Mouse (Mus musculus) stomach, embryonic 15.5 days (tissue): ENCODE measurements around the gene Hist3h2a. TPM values are rescaled to one million over a fixed set of nuclear protein-coding genes. Genes with fewer than 3 reads are reported as not detected.

Experiments
- ATAC-seq: fragments of 200-750 bp; cut with Nextera tagmentation; 2 replicates; pipeline ENCODE4 v1.8.0; 2017; ENCODE audit warnings: low read depth, moderate number of reproducible peaks, moderate TSS enrichment; ENCODE audit not compliant: insufficient read depth, low FRiP score
- H3K27ac ChIP-seq: fragments of 300-500 bp; sonication (generic); 2 replicates; pipeline ENCODE4 v1.5.1; 2015; ENCODE audit warnings: mild to moderate bottlenecking, inconsistent platforms
- H3K27me3 ChIP-seq: fragments of 300-500 bp; sonication (generic); replicated peaks from 2 replicates; pipeline ENCODE4 v1.6.1; 2015; ENCODE audit warnings: inconsistent platforms
- H3K36me3 ChIP-seq: fragments of 300-500 bp; sonication (generic); 2 replicates; pipeline ENCODE4 v1.6.1; 2015; ENCODE audit warnings: inconsistent platforms
- H3K4me1 ChIP-seq: fragments of 300-500 bp; sonication (generic); 2 replicates; pipeline ENCODE4 v1.6.1; 2015; ENCODE audit warnings: inconsistent platforms
- H3K4me2 ChIP-seq: fragments of 300-500 bp; sonication (generic); 2 replicates; pipeline ENCODE4 v1.6.1; 2015; ENCODE audit warnings: mild to moderate bottlenecking, inconsistent platforms
- H3K4me3 ChIP-seq: fragments of 300-500 bp; sonication (generic); replicated peaks from 2 replicates; pipeline ENCODE4 v1.5.1; 2015; ENCODE audit warnings: inconsistent platforms
- H3K9ac ChIP-seq: fragments of 300-500 bp; sonication (generic); 2 replicates; pipeline ENCODE4 v1.6.1; 2015; ENCODE audit warnings: inconsistent platforms
- H3K9me3 ChIP-seq: fragments of 300-500 bp; sonication (generic); 2 replicates; pipeline ENCODE4 v1.6.1; 2016; ENCODE audit warnings: inconsistent platforms
- WGBS: fragments of 180-500 bp; shearing (Covaris S2); methylation state at CpG from one replicate; pipeline ENCODE4 v1.1.7; 2015; 5-methylcytosine and 5-hydroxymethylcytosine counted together
- polyA plus RNA-seq: library from polyadenylated mRNA; unstranded; fragments of >200 nt; fragmentation: Nextera tagmentation; extraction: Ambion mirVana; gene quantifications from 2 replicates; pipeline ENCODE4 v1.2.1, GENCODE M21; 2015

The Hist3h2a gene
- polyA plus RNA-seq, 1 experiment from 2014 or later, result 29.6 TPM

- peaks cover 41% of the 10 kb centered on the region for H3K36me3 ChIP-seq
- no peak overlapping the region for H3K9ac ChIP-seq
- ATAC-seq, result no peak
- WGBS, result 83% methylated on average over 6 of the region's 6 CpGs
- H3K27ac ChIP-seq, result no peak overlapping the region
- peaks cover 27% of the 10 kb centered on the region for H3K4me1 ChIP-seq
- H3K27me3 ChIP-seq, result no peaks in the 10 kb centered on the region
- no peak overlapping the region for H3K4me2 ChIP-seq
- no peak overlapping the region for H3K4me3 ChIP-seq
- no peaks in the 10 kb centered on the region for H3K9me3 ChIP-seq
These were observed 29.3 kb downstream of the Hist3h2a start for GRCm38 (mm10) chr11:58983691-58984341.

DNA sequence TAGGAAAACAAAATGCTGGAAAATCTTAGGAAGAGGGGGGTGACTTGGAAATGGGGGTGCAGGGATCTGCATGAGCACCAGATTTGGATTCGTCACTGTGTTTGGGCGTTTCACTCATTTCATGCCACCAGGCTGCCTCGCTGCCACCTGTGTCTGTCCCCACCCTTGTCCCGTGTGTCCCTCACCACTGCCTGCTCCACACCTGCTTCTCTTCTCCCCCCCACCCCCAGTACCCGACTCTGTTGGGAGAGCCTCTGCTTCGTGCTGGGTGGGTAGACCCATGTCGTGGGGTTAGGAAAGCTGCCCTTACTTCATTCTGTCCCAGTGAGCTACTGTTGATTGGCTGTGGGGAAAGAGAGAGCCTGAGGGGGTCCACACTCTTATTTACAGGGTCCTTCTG lies 30.2 kb downstream of the Hist3h2a start:
- peaks cover 18% of the 10 kb centered on the region for H3K4me1 ChIP-seq
- H3K9ac ChIP-seq, result no peak overlapping the region
- H3K4me3 ChIP-seq, result no peak overlapping the region
- ATAC-seq, result no peak
- H3K27ac ChIP-seq, result no peak overlapping the region
- H3K4me2 ChIP-seq, result no peak overlapping the region
- WGBS, result 93% methylated on average over 7 of the region's 7 CpGs
- H3K9me3 ChIP-seq, result no peaks in the 10 kb centered on the region
- H3K27me3 ChIP-seq, result no peaks in the 10 kb centered on the region
- peaks cover 48% of the 10 kb centered on the region for H3K36me3 ChIP-seq

- Histone ChIP-seq H3K4me3 (no peak overlapping the region), H3K9ac (no peak overlapping the region), H3K27ac (no peak overlapping the region), H3K4me2 (no peak overlapping the region), H3K27me3 (no peaks in the 10 kb centered on the region), H3K36me3 (peaks cover 50% of the 10 kb centered on the region), H3K9me3 (no peaks in the 10 kb centered on the region), H3K4me1 (peaks cover 11% of the 10 kb centered on the region)
- no peak for ATAC-seq
- WGBS, result 83% methylated on average over 3 of the region's 3 CpGs
These were observed 30.9 kb downstream of the Hist3h2a start for GRCm38 (mm10) chr11:58985299-58985917.

DNA sequence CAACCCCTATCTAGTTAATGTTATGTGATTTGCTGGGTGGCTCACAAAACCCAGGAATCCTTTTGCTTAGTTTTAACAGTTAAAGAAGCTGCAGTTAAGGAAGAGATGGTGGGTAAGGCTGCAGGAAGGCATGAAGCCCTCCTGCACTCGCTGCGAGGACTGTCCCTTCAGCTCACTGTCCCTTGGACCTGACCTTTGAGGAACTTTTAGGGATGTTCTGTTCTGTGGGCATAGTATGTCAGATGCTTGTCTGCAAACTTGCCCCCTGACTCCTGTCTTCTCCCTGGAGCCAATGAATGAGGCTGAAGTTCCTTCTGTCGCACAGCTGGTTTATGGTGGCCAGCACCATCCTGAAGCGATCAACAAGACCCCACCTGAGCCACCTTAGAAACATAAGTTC lies 34.7 kb downstream of the Hist3h2a start:
- no peak for ATAC-seq
- 97% methylated on average over 4 of the region's 4 CpGs for WGBS
- H3K4me1 ChIP-seq, result peaks cover 1% of the 10 kb centered on the region; the same call in 1 of the 2 replicates
- 0 out of 2 replicates have a peak, but pooled peaks cover 5% of the 10 kb centered on the region for H3K27me3 ChIP-seq
- no peak overlapping the region for H3K4me2 ChIP-seq
- H3K9ac ChIP-seq, result no peak overlapping the region
- H3K4me3 ChIP-seq, result no peak overlapping the region
- peaks cover 36% of the 10 kb centered on the region for H3K36me3 ChIP-seq
- no peaks in the 10 kb centered on the region for H3K9me3 ChIP-seq
- no peak overlapping the region for H3K27ac ChIP-seq

- WGBS, result 89% methylated on average over 17 of the region's 17 CpGs
- Histone ChIP-seq H3K27ac (no peak overlapping the region), H3K9me3 (no peaks in the 10 kb centered on the region), H3K4me3 (no peak overlapping the region), H3K9ac (no peak overlapping the region), H3K36me3 (peaks cover 29% of the 10 kb centered on the region), H3K4me2 (no peak overlapping the region), H3K27me3 (peaks cover 8% of the 10 kb centered on the region; the same call in 1 of the 2 replicates), H3K4me1 (peaks cover 5% of the 10 kb centered on the region; the same call in 1 of the 2 replicates)
- ATAC-seq, result no peak; the same call in 1 of the 2 replicates
These were observed 35.7 kb downstream of the Hist3h2a start for GRCm38 (mm10) chr11:58990141-58990540.

DNA sequence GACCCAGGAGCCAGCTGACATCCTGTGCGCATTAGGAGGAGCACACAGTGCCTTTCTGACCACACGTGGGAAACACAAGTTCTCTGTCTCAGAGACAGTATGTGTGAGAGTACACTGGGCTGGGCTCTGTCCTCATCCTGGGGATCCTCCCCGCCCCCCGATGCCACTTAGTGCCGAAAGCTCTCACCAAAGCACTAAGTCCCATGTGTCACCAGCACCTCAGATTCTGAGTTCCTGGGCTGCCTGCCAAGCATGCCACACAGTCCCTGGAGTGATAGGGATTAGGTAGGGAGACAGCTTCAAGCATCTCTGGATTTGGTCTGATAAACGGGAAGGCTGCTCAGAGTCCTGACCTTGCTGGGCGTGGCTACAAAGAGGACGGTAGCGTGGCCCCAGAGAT lies 36.3 kb downstream of the Hist3h2a start:
- WGBS, result 77% methylated on average over 9 of the region's 9 CpGs
- Histone ChIP-seq H3K27ac (no peak overlapping the region), H3K36me3 (peaks cover 28% of the 10 kb centered on the region)

DNA sequence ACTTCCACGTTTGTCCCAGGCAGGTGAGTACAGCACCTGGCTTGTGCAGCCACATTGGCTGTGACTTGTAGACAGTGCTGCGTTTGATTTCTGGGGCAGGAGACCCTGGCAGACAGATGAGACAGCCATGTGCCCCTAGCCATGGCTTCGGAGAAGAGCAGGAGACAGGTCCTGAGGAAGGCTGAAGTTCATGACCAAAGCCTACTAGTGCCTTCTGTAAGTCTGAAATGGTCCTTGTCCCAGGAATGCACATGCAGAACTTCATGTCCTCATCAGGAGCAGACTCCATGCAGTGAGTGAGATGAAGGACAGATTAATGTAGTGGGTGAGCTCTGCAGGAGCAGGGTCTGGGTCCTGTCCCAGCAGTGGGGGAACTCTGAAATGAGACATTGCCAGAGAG lies 37.4 kb downstream of the Hist3h2a start:
- Histone ChIP-seq H3K4me3 (no peak overlapping the region), H3K4me2 (no peak overlapping the region), H3K27me3 (peaks cover 18% of the 10 kb centered on the region; the same call in 1 of the 2 replicates), H3K4me1 (peaks cover 9% of the 10 kb centered on the region; the same call in 1 of the 2 replicates), H3K9ac (no peak overlapping the region), H3K9me3 (no peaks in the 10 kb centered on the region), H3K36me3 (peaks cover 19% of the 10 kb centered on the region), H3K27ac (no peak overlapping the region)
- WGBS, result 70% methylated on average over 3 of the region's 3 CpGs
- no peak for ATAC-seq

More for the DNA sequence above, 36.3 kb downstream of the Hist3h2a start:
- H3K9ac ChIP-seq, result no peak overlapping the region
- no peak for ATAC-seq
- H3K4me1 ChIP-seq, result peaks cover 9% of the 10 kb centered on the region; the same call in 1 of the 2 replicates
- no peaks in the 10 kb centered on the region for H3K9me3 ChIP-seq
- H3K27me3 ChIP-seq, result peaks cover 14% of the 10 kb centered on the region; the same call in 1 of the 2 replicates
- no peak overlapping the region for H3K4me3 ChIP-seq
- H3K4me2 ChIP-seq, result no peak overlapping the region

- Histone ChIP-seq H3K4me3 (no peak overlapping the region), H3K27me3 (peaks cover 18% of the 10 kb centered on the region; the same call in 1 of the 2 replicates), H3K4me1 (peaks cover 9% of the 10 kb centered on the region; the same call in 1 of the 2 replicates), H3K4me2 (no peak overlapping the region), H3K36me3 (peaks cover 10% of the 10 kb centered on the region; the same call in 1 of the 2 replicates), H3K27ac (no peak overlapping the region), H3K9ac (no peak overlapping the region), H3K9me3 (no peaks in the 10 kb centered on the region)
- no peak for ATAC-seq
- WGBS, result 59% methylated on average over 6 of the region's 6 CpGs
These were observed 38.7 kb downstream of the Hist3h2a start for GRCm38 (mm10) chr11:58993091-58993670.

DNA sequence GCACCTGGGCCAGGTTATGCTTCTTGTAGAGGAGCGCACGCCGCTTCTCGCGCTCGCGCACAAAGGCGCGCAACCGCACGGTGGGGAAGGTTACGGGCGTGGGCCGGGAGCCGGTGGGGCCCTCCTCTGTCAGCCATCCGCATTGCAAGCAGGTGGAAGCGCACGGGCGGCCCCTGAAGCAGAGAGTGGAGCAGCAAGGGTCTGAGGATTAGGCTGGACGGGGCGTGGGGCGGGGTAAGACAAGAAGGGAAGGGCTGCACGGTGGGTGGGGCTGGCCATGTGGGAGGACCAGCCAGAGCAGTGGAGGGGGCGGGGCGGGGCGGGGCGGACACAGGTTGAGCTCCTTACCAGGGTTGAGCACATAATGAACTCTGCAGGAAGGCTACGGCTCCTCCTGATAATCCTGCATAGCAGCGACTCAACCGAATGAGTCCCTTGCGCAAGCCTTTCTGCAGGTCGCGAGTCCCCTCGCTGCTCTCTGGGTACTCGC lies 39.9 kb downstream of the Hist3h2a start:
- Histone ChIP-seq H3K4me2 (peak overlapping the region; percentile 75), H3K9me3 (no peaks in the 10 kb centered on the region), H3K27ac (no peak overlapping the region), H3K9ac (no peak overlapping the region; the same call in 1 of the 2 replicates), H3K36me3 (0 out of 2 replicates have a peak, but pooled peaks cover 3% of the 10 kb centered on the region), H3K27me3 (peaks cover 18% of the 10 kb centered on the region; the same call in 1 of the 2 replicates), H3K4me1 (peaks cover 9% of the 10 kb centered on the region; the same call in 1 of the 2 replicates), H3K4me3 (peak overlapping the region; percentile 36)
- WGBS, result 2% methylated on average over 35 of the region's 35 CpGs
- peak; percentile 82 for ATAC-seq

DNA sequence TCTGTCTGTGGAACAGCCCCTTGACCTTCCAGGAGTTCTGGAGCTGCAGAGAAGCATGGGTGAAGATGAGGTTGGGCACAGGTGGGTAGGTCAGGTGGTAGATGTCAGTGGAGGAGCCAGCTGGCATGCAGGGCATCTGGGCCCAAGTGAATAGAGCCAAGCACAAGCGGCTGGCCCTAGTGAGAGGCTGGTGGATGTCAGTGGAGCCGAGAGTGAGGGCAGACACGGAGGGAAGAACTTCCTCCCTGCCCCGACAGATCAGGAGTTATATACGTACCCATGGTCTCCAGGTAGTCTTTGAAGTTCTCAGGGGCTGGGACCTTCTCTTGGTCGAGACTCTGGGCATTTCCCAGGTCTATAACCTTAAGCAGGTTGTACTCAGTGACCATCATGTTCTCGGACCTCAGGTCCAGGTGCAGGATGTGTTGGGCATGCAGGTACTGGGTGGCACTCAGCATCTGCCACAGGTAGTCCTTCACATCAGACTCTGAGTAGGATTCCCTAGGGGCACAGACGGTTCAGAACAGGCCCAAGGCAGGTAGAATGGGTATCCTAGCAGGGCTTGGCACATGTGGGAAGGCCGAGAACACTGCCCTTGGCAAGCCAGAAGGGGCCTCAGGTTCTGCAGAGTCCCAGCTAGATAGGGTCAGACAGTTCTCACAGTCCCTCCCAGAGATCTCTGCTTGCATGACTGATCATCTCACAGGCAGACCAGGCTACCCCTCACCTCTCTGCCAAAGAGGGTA lies 40.7 kb downstream of the Hist3h2a start:
- ATAC-seq, result no peak
- Histone ChIP-seq H3K36me3 (no peaks in the 10 kb centered on the region), H3K9me3 (no peaks in the 10 kb centered on the region), H3K27me3 (peaks cover 18% of the 10 kb centered on the region; the same call in 1 of the 2 replicates), H3K27ac (no peak overlapping the region), H3K4me3 (no peak overlapping the region), H3K4me1 (peaks cover 9% of the 10 kb centered on the region; the same call in 1 of the 2 replicates), H3K4me2 (peak overlapping the region; percentile 75; the same call in 1 of the 2 replicates), H3K9ac (no peak overlapping the region)
- WGBS, result 79% methylated on average over 9 of the region's 9 CpGs

DNA sequence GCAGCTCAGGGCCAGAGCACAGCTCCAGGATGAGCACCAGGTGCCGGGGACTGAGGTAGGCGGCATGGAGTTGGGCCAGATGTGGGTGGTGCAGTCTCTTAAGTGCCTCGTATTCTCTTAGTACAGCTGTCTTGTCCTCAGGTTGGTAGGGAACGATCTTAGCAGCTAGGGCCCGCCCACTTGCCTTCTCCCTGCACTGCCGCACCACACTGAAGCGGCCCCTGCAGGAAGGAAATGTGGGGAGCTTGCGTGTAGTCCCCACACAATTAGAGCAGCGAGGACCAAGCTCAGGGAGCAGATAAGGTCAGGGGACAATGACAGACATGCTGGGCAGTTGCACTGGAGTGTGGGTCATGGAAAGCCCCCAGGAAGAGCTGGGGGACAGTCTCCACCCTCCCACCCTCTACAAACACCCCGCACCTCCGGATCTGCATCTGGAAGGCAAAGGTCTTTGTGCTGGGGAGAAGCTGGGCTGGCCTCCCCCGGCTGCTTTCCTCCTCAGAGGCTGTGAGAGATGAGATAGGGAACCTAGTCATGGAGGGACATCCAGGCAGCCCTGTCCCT lies 41.4 kb downstream of the Hist3h2a start:
- Histone ChIP-seq H3K36me3 (no peaks in the 10 kb centered on the region), H3K4me3 (no peak overlapping the region), H3K4me1 (peaks cover 9% of the 10 kb centered on the region; the same call in 1 of the 2 replicates), H3K27me3 (peaks cover 18% of the 10 kb centered on the region; the same call in 1 of the 2 replicates), H3K27ac (no peak overlapping the region), H3K9ac (no peak overlapping the region), H3K4me2 (no peak overlapping the region), H3K9me3 (no peaks in the 10 kb centered on the region)
- no peak for ATAC-seq
- 49% methylated on average over 12 of the region's 12 CpGs for WGBS
